Comparison of ENCODE assay signal across 10 mouse cellular contexts in the genomic region with DNA sequence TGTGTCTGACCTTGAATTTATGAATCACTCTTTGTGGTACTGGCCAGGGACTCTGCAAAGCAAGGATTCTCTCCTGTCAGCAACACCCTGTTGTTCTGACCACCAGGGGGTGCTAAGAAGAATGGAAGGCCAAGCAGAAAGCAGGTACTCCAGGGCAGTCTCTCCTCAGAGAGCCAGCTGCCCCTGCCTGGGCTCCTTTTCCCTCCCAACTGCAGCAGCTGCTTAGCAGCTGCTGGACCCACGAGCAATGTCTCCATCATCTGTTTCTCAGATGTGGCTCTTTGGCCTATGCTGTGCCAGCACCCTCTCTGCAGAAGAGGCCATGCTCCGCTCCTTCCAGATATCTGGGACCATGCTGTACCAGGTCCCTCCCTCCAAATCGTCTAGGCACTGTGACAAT.
A peak's percentile ranks its signal among the peaks of the same experiment; 100 is the strongest.
DNase-seq lines count a peak whose midpoint lies in the region; ATAC-seq and TF ChIP-seq lines count a peak whose summit lies in the region.
"Had no signal": no experiment of that assay in that cellular context is flagged by ENCODE, and none has a peak within 500 bp of the region (broad histone marks: within the 10 kb centered on the region; RNA-seq: fewer than 3 reads in every experiment).

No protein-coding gene starts in this region.

- WGBS in limb, embryonic 10.5 days = 50% methylated on average over 3 of the region's 3 CpGs

- H3K27me3 ChIP-seq in ES-Bruce4 (ENCODE audit: control insufficient read depth, insufficient read depth, low read length, poor library complexity, severe bottlenecking) = no peaks in the 10 kb centered on the region
- H3K27me3 ChIP-seq in limb, embryonic 10.5 days (ENCODE audit: low read depth, poor library complexity, severe bottlenecking) = no peaks in the 10 kb centered on the region
- H3K27me3 ChIP-seq: embryonic facial prominence, embryonic 13.5 days; limb, embryonic 15.5 days had no signal

- no peak for ATAC-seq in erythroblast, adult 5-6 weeks (replicated peaks; ENCODE audit: low FRiP score, poor library complexity, severe bottlenecking)

- H3K27ac ChIP-seq in ES-Bruce4 (ENCODE audit: insufficient read depth, low read length) = no peak overlapping the region
- H3K27ac ChIP-seq in limb, embryonic 10.5 days = no peak overlapping the region
- H3K27ac ChIP-seq: embryonic facial prominence, embryonic 13.5 days; limb, embryonic 15.5 days had no signal

- H3K9me3 ChIP-seq in ES-Bruce4 (replicated peaks; ENCODE audit: control insufficient read depth, insufficient read depth, low read length, poor library complexity, severe bottlenecking) = peaks cover 8% of the 10 kb centered on the region; the same call in 1 of the 2 replicates
- no peaks in the 10 kb centered on the region for H3K9me3 ChIP-seq in limb, embryonic 10.5 days (replicated peaks)
- H3K9me3 ChIP-seq: embryonic facial prominence, embryonic 13.5 days; limb, embryonic 15.5 days had no signal

- no peaks in the 10 kb centered on the region for H3K36me3 ChIP-seq in ES-Bruce4 (ENCODE audit: control insufficient read depth, insufficient read depth, low read length, poor library complexity, severe bottlenecking)
- H3K36me3 ChIP-seq in limb, embryonic 10.5 days = no peaks in the 10 kb centered on the region
- H3K36me3 ChIP-seq: embryonic facial prominence, embryonic 13.5 days; limb, embryonic 15.5 days had no signal

- TF ChIP-seq POLR2A in ES-Bruce4 (IDR thresholded peaks at IDR 0.05; ENCODE audit: insufficient read depth, low read length) = no peak

- no peak overlapping the region for H3K9ac ChIP-seq in ES-Bruce4 (ENCODE audit: low read depth, poor library complexity, severe bottlenecking)
- H3K9ac ChIP-seq: embryonic facial prominence, embryonic 13.5 days; limb, embryonic 15.5 days had no signal

- peak; percentile 37 for TF ChIP-seq CTCF in ES-Bruce4 (IDR thresholded peaks at IDR 0.05; ENCODE audit: low read depth, low read length)

- H3K4me3 ChIP-seq in ES-Bruce4 (ENCODE audit: low read depth, low read length) = no peak overlapping the region
- H3K4me3 ChIP-seq in limb, embryonic 10.5 days = no peak overlapping the region
- H3K4me3 ChIP-seq: embryonic facial prominence, embryonic 13.5 days; limb, embryonic 15.5 days had no signal

- peak; percentile 65 for DNase-seq in heart, postnatal 4 days
- no peak for DNase-seq in heart, adult 9 months (ENCODE audit: low spot score in 2 of 2)
- peak; percentile 80 for DNase-seq in adrenal gland, postnatal 14 days
- peak; percentile 67 for DNase-seq in forelimb bud, embryonic 11.5 days (ENCODE audit: low read depth, low spot score)
- peak; percentile 56 for DNase-seq in limb, embryonic 10.5 days (ENCODE audit: low spot score)
- DNase-seq in retina, postnatal 1 day = peak; percentile 67

- TF ChIP-seq EP300 in ES-Bruce4 (IDR thresholded peaks at IDR 0.05; ENCODE audit: insufficient read depth, low read depth, low read length) = no peak

- H3K4me1 ChIP-seq in ES-Bruce4 (ENCODE audit: control insufficient read depth, insufficient read depth, low read length) = no peaks in the 10 kb centered on the region
- no peaks in the 10 kb centered on the region for H3K4me1 ChIP-seq in limb, embryonic 10.5 days
- H3K4me1 ChIP-seq: embryonic facial prominence, embryonic 13.5 days; limb, embryonic 15.5 days had no signal

Comparison
In these comparisons a context has a peak if more than half of its experiments do, and no peak if none do; other contexts are left out.
1. DNase-seq: peak in heart, postnatal 4 days (single experiment), adrenal gland, postnatal 14 days (single experiment), forelimb bud, embryonic 11.5 days (single experiment), limb, embryonic 10.5 days (single experiment) and retina, postnatal 1 day (single experiment); none in heart, adult 9 months (0 of 2).